Mouse (Mus musculus) hindbrain, embryonic 11.5 days (tissue): ENCODE measurements at regions not wholly inside any gene's neighbourhood (a gene's known extent, or its start where the extent isn't known, plus 50 kb on each side); places are given as distances from the start of the nearest gene placed in this dataset.

Experiments
- ATAC-seq: fragments of 200-750 bp; cut with Nextera tagmentation; 2 replicates; pipeline ENCODE4 v1.8.0; 2017; ENCODE audit warnings: mild to moderate bottlenecking, moderate TSS enrichment, moderate library complexity; ENCODE audit not compliant: low FRiP score
- DNase-seq: peaks from one replicate; pipeline ENCODE4 v3.0.0-alpha.2; 2015; ENCODE audit warnings: low spot score
- H3K27ac ChIP-seq: fragments of 300-500 bp; sonication (generic); 2 replicates; pipeline ENCODE4 v1.5.1; 2014; ENCODE audit warnings: mild to moderate bottlenecking, low read depth, low read length
- H3K27me3 ChIP-seq: fragments of 300-500 bp; sonication (generic); 2 replicates; pipeline ENCODE4 v1.6.1; 2014; ENCODE audit warnings: mild to moderate bottlenecking, low read length, moderate library complexity, mixed read lengths; ENCODE audit not compliant: control insufficient read depth, insufficient read depth
- H3K36me3 ChIP-seq: fragments of 300-500 bp; sonication (generic); 2 replicates; pipeline ENCODE4 v1.6.1; 2014; ENCODE audit warnings: mild to moderate bottlenecking, low read length, moderate library complexity, mixed read lengths; ENCODE audit not compliant: control insufficient read depth, insufficient read depth
- H3K4me1 ChIP-seq: fragments of 300-500 bp; sonication (generic); replicated peaks from 2 replicates; pipeline ENCODE4 v1.6.1; 2014; ENCODE audit warnings: low read length, mixed read lengths; ENCODE audit not compliant: control insufficient read depth, insufficient read depth
- H3K4me2 ChIP-seq: fragments of 300-500 bp; sonication (generic); replicated peaks from 2 replicates; pipeline ENCODE4 v1.6.1; 2014; ENCODE audit warnings: mild to moderate bottlenecking, low read depth, low read length
- H3K4me3 ChIP-seq: fragments of 300-500 bp; sonication (generic); 2 replicates; pipeline ENCODE4 v1.5.1; 2014; ENCODE audit warnings: low read depth, low read length
- H3K9ac ChIP-seq: fragments of 300-500 bp; sonication (generic); 2 replicates; pipeline ENCODE4 v1.6.1; 2014; ENCODE audit warnings: low read depth, low read length
- H3K9me3 ChIP-seq: fragments of 300-500 bp; sonication (generic); 2 replicates; pipeline ENCODE4 v1.6.1; 2016; ENCODE audit warnings: low read length; ENCODE audit not compliant: control insufficient read depth
- WGBS: fragments of 180-500 bp; shearing (Covaris S2); extraction: QIAGEN DNeasy Blood & Tissue Kit; methylation state at CpG from one replicate; pipeline ENCODE4 v1.1.7; 2014; 5-methylcytosine and 5-hydroxymethylcytosine counted together

DNA sequence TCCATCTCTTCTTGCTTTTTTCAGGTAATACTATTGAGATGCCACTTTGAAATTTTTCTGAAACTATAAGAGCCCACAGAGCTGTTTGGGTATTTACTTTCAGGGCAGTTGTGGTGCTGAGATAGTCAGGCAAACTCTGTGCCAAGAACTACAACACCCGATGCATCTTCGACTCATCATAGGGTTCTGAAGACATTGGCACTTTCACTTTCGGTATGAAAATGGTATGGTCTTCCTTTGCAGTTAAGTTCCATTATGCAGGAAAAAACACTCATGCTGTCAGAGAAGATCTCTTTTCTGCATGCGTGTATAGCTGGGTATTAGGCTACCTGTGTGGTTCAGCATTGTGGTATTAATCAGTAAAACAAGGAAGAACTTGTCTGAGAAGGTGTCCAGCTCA lies 484.2 kb downstream of the Fat4 start:
- DNase-seq (no peak), ATAC-seq (no peak)
- no peak overlapping the region for H3K4me3 ChIP-seq
- H3K4me1 ChIP-seq: no peaks in the 10 kb centered on the region
- no peaks in the 10 kb centered on the region for H3K27me3 ChIP-seq
- no peak overlapping the region for H3K27ac ChIP-seq
- no peak overlapping the region for H3K9ac ChIP-seq
- WGBS: 90% methylated on average over 4 of the region's 4 CpGs
- no peaks in the 10 kb centered on the region for H3K36me3 ChIP-seq
- H3K4me2 ChIP-seq: no peak overlapping the region
- no peaks in the 10 kb centered on the region for H3K9me3 ChIP-seq

GRCm38 (mm10) chr3:39372426-39372950 lies 485.7 kb downstream of the Fat4 start:
- DNase-seq: no peak
- no peaks in the 10 kb centered on the region for H3K9me3 ChIP-seq
- H3K27ac ChIP-seq: no peak overlapping the region
- H3K4me2 ChIP-seq: no peak overlapping the region
- no peak overlapping the region for H3K4me3 ChIP-seq
- H3K36me3 ChIP-seq: no peaks in the 10 kb centered on the region
- no peaks in the 10 kb centered on the region for H3K27me3 ChIP-seq
- 83% methylated on average over 10 of the region's 10 CpGs for WGBS
- ATAC-seq: no peak
- no peak overlapping the region for H3K9ac ChIP-seq
- H3K4me1 ChIP-seq: no peaks in the 10 kb centered on the region

- H3K27ac ChIP-seq: no peak overlapping the region
- no peaks in the 10 kb centered on the region for H3K27me3 ChIP-seq
- ATAC-seq (no peak), DNase-seq (no peak)
- no peaks in the 10 kb centered on the region for H3K4me1 ChIP-seq
- H3K4me3 ChIP-seq: no peak overlapping the region
- no peaks in the 10 kb centered on the region for H3K9me3 ChIP-seq
- no peak overlapping the region for H3K9ac ChIP-seq
- no peaks in the 10 kb centered on the region for H3K36me3 ChIP-seq
- 94% methylated on average over 5 of the region's 5 CpGs for WGBS
- H3K4me2 ChIP-seq: no peak overlapping the region
These were observed 488.7 kb downstream of the Fat4 start for GRCm38 (mm10) chr3:39375465-39375864.

- no peaks in the 10 kb centered on the region for H3K27me3 ChIP-seq
- no peaks in the 10 kb centered on the region for H3K4me1 ChIP-seq
- H3K9ac ChIP-seq: no peak overlapping the region
- H3K27ac ChIP-seq: no peak overlapping the region
- ATAC-seq (no peak), DNase-seq (no peak)
- H3K4me2 ChIP-seq: no peak overlapping the region
- no peak overlapping the region for H3K4me3 ChIP-seq
- H3K9me3 ChIP-seq: no peaks in the 10 kb centered on the region
- no peaks in the 10 kb centered on the region for H3K36me3 ChIP-seq
- WGBS: 71% methylated on average over 1 of the region's 1 CpGs
These were observed 501.8 kb downstream of the Fat4 start for GRCm38 (mm10) chr3:39388491-39388890.

DNA sequence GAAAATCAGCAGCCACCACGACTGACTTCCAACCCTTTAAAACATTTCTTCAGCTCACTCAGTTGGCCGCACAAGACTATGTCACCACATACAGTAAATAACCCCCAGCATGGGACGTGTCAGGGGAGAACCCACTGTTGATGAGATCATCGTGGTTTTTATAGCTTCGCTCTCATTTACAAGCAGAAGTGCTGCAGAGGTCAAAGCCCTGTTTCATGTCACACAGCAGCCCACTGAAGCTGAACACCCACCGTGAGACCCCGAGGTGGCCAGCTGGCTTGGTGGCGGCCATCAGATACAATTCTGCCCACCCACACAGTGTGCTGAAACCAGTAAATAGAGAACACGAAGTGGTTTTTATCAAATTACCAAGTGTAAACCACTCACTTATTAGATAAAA lies 503.7 kb downstream of the Fat4 start:
- H3K4me2 ChIP-seq: no peak overlapping the region
- no peak for ATAC-seq
- no peaks in the 10 kb centered on the region for H3K36me3 ChIP-seq
- no peak overlapping the region for H3K4me3 ChIP-seq
- WGBS: 64% methylated on average over 9 of the region's 9 CpGs
- no peaks in the 10 kb centered on the region for H3K9me3 ChIP-seq
- H3K4me1 ChIP-seq: no peaks in the 10 kb centered on the region
- no peak overlapping the region for H3K9ac ChIP-seq
- no peak overlapping the region for H3K27ac ChIP-seq
- no peaks in the 10 kb centered on the region for H3K27me3 ChIP-seq
- DNase-seq: no peak

- no peaks in the 10 kb centered on the region for H3K4me1 ChIP-seq
- no peak overlapping the region for H3K27ac ChIP-seq
- H3K4me2 ChIP-seq: no peak overlapping the region
- ATAC-seq: no peak
- WGBS: 72% methylated on average over 2 of the region's 2 CpGs
- no peak overlapping the region for H3K4me3 ChIP-seq
- no peaks in the 10 kb centered on the region for H3K27me3 ChIP-seq
- H3K36me3 ChIP-seq: no peaks in the 10 kb centered on the region
- H3K9me3 ChIP-seq: no peaks in the 10 kb centered on the region
- no peak overlapping the region for H3K9ac ChIP-seq
- no peak for DNase-seq
These were observed 505.3 kb downstream of the Fat4 start for GRCm38 (mm10) chr3:39392053-39392452.

- Histone ChIP-seq H3K4me1 (no peaks in the 10 kb centered on the region), H3K4me2 (no peak overlapping the region), H3K27me3 (no peaks in the 10 kb centered on the region), H3K4me3 (no peak overlapping the region), H3K36me3 (no peaks in the 10 kb centered on the region), H3K9ac (no peak overlapping the region), H3K27ac (no peak overlapping the region), H3K9me3 (no peaks in the 10 kb centered on the region)
- no peak for DNase-seq
- ATAC-seq: no peak
These were observed 509.9 kb downstream of the Fat4 start for GRCm38 (mm10) chr3:39396672-39397071.

GRCm38 (mm10) chr3:39397255-39397654 lies 510.5 kb downstream of the Fat4 start:
- 77% methylated on average over 3 of the region's 3 CpGs for WGBS
- Histone ChIP-seq H3K9me3 (no peaks in the 10 kb centered on the region), H3K9ac (no peak overlapping the region), H3K36me3 (no peaks in the 10 kb centered on the region), H3K4me1 (no peaks in the 10 kb centered on the region), H3K4me2 (no peak overlapping the region), H3K27ac (no peak overlapping the region), H3K4me3 (no peak overlapping the region), H3K27me3 (no peaks in the 10 kb centered on the region)
- ATAC-seq (no peak), DNase-seq (no peak)

DNA sequence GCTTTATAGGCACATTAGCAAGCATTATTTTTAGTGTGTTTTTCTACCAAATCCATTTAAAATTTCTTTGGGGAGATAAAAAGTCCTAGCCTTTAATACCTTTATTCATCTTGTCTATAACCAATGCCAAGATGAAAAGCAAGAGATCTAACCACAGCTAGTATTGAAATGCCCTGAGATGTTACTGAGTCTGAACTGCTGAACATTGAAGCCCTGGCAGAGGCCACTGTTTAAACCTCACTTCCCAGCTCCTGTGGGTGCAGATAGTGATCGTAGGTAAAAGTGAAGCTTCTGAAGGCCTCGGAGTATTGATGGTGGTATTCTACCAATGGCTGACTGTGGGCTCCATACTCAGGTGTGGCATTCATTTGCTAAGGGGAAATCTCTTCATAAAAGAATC lies 510.9 kb downstream of the Fat4 start:
- Histone ChIP-seq H3K27ac (no peak overlapping the region), H3K4me1 (no peaks in the 10 kb centered on the region), H3K4me2 (no peak overlapping the region), H3K36me3 (no peaks in the 10 kb centered on the region), H3K27me3 (no peaks in the 10 kb centered on the region), H3K9me3 (no peaks in the 10 kb centered on the region), H3K9ac (no peak overlapping the region), H3K4me3 (no peak overlapping the region)
- no peak for ATAC-seq
- 94% methylated on average over 2 of the region's 2 CpGs for WGBS
- no peak for DNase-seq
